Mouse (Mus musculus): Measurements from ENCODE around the gene Npas2.

GRCm38 (mm10) chr1:39362515-39362893 lies 169.0 kb downstream of the Npas2 start:
- TF ChIP-seq CTCF (IDR thresholded peaks at IDR 0.05; ENCODE audit: low read depth, low read length) (no peak), EP300 (IDR thresholded peaks at IDR 0.05; ENCODE audit: insufficient read depth, low read depth, low read length) (no peak)

Data from ES-Bruce4 (cell line).